Mouse (Mus musculus): Measurements from ENCODE around the gene Tnxb. TPM values are rescaled to one million over a fixed set of nuclear protein-coding genes. Genes with fewer than 3 reads are reported as not detected.
"Not testable (repeated sequence)": the region's sequence is repeated elsewhere in the genome, so short reads cannot be mapped to it uniquely, and the experiment has no call there.

The Tnxb gene
- total RNA-seq, 1 experiment from 2014 or later, result not detected

DNA sequence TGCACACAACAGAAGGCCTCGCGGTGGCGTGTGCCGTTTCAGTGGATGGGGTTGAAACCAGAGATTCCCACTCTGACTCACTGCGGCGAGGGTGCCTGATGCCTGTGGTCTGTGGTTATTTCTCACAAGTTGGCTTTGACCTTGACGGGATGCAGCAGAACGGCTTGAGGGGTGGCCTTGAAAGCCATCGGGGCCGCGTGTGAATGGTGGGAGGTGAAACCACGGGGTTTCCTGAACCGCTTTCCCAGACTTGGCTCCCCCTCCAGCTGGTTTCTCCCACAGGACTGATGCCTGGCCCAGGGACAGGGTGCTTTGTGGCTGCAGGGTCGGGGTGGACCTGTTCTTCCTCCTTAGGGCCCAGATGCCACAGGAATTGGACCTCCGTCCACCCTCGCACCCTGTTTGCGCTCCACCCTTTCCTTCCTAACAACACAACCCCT lies 10.8 kb downstream of the Tnxb start:
- ATAC-seq (replicated peaks; ENCODE audit: low read depth, poor library complexity, severe bottlenecking), result peak; percentile 82

- ATAC-seq (replicated peaks; ENCODE audit: low read depth, poor library complexity, severe bottlenecking), result no peak
Measured at GRCm38 (mm10) chr17:34681881-34682536, 11.7 kb downstream of the Tnxb start.

DNA sequence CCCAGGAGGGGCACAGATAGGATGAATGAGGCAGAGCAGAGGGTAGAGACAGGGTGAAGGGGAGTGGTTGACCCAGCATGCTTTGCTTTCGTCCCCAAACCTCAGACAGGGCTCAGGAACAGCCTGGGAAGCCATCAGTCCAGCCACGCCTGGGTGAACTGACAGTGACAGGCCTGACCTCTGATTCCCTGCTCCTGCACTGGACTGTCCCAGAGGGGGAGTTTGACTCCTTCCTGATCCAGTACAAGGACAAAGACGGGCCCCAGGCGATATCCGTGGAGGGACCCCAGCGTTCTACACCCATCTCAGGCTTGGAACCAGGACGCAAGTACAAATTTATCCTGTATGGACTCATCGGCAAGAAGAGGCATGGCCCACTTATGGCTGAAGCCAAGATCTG lies 12.8 kb downstream of the Tnxb start:
- ATAC-seq (replicated peaks; ENCODE audit: low read depth, poor library complexity, severe bottlenecking), result no peak

GRCm38 (mm10) chr17:34683686-34684220 lies 13.4 kb downstream of the Tnxb start:
- ATAC-seq (replicated peaks; ENCODE audit: low read depth, poor library complexity, severe bottlenecking), result no peak

DNA sequence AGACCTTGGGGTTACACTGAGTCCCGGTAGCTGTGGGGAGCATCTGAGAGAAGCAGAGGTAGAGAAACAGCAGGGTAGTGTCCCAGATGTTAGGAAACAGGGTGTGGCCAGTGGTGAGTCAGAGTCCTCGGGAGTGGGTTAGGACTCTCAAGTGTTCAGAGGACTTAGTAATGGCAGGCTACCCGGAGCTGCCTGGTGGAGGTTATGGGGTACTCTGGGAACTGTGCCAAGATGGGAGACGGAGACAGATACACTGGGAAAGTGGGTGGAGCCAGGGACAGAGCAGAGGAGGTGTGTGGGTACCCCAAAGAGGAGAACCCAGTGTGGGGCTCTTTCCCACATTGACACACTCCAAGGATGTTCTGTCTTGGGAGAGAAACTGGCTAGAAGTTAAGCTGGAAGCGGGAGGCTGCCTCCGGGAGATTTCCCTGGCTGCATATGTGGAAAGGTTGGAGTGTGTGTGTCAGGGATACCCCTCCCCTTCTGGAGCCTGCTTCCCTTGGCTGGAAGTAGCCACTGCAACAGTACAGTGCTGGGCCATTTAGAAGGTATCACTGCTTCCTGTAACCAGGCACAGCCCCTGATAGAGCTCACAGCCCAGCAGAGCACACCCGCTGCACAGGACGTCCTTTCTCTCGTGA lies 14.0 kb downstream of the Tnxb start:
- no peak for ATAC-seq (replicated peaks; ENCODE audit: low read depth, poor library complexity, severe bottlenecking)

DNA sequence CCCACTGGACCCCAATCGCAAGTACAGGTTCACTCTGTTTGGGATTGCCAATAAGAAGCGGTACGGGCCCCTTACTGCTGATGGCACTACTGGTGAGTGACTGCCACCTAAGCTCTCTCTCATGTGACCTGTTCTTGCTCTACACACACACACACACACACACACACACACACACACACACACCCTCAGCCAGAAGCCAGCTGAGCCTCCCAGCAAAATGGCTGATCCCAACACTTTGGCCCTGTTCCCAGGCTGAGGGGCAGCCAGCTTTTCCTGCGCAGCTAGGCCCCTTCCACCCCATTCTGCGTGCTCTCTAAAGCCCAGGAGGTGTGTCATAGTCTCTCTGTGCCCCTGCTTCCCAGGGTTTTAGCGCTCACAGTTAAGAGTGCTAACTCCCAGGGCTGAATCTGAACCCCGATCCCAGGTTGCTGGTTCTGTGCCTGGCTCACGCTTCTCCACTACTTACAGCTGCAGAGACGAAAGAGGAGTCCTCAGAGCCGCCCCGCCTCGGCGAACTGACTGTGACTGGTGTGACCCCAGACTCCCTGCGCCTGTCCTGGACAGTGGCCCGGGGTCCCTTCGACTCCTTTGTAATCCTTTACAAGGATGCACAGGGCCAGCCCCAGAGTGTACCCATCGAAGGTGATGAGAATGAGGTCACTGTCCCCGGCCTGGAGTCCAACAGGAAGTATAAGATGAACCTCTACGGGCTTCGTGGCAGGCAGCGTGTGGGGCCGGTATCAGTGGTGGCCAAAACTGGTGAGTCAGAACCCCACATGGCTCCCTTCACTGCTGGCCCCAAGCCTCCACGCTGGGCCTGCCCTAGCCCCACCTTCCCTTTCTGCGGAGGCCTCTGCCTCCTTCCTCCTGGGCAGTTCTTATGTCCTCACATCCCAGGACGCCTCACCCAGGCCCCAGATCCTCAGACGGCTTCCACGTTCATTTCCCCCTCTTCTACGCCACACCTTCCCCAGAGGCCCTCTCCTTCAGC lies 15.1 kb downstream of the Tnxb start:
- peak; percentile 37 for ATAC-seq (replicated peaks; ENCODE audit: low read depth, poor library complexity, severe bottlenecking)

- ATAC-seq (replicated peaks; ENCODE audit: low read depth, poor library complexity, severe bottlenecking), result no peak
Measured at GRCm38 (mm10) chr17:34688889-34689288, 18.6 kb downstream of the Tnxb start.

GRCm38 (mm10) chr17:34690458-34690857 lies 20.1 kb downstream of the Tnxb start:
- no peak for ATAC-seq (replicated peaks; ENCODE audit: low read depth, poor library complexity, severe bottlenecking)

DNA sequence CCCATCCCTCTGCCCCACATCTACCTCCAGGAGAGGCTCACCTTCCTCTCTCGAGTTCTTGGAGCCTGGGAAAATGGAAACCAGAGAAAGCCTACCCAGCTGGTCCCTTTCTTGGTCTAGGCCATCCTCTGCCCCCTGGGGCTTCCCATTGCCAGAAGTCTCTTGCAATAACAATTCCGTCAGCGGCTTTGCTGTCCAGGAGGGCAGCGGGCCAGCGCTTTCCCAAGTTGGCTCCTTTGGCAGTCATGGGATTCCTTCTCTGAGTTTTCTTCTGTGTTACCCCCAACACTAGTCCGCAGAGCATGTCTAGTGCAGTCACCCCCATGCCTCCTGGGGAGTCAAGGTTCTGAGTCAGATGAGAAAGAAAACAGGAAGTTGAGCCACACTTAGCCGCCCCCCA lies 22.6 kb downstream of the Tnxb start:
- ATAC-seq (replicated peaks; ENCODE audit: low read depth, poor library complexity, severe bottlenecking), result no peak

DNA sequence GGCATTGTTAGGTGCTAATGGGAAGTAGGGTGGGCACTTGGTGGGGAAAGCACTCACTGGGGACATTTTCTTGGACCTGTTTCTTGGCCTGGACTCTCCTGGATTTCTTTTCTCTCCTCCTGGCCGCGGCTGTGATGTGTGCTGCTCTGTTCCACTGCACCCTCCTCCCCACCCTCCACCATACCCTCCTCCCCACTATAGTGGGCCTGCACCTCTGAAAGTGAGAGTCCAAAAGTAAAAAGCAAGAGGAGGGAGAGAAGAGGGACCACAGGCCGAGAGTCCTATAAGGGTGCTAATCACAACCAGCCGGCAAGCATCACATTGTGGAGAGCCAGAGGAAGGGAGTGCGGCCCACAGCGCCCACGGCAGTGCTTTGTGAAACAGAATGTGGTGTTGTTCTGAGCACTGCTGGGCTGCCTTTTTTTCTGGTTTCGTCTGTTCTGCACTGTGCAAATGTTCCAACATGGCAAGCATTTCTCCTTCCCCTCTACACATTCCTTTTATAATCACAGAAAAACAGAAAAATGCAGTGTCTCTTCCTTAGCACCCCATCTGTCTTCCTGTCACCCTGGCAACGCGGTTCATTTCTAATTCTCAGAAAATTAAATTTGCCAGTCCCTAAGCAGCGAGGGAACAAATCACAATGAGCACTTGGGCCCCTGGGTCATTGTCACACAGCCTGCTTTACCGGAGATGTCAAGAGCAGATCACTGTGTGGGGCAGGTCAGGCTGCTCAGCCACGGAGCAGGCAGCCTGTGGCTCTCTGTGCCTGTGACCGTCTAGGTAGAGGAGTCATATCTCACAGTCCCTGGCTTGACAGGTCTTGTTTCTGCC lies 29.5 kb downstream of the Tnxb start:
- no peak for ATAC-seq (replicated peaks; ENCODE audit: low read depth, poor library complexity, severe bottlenecking)

DNA sequence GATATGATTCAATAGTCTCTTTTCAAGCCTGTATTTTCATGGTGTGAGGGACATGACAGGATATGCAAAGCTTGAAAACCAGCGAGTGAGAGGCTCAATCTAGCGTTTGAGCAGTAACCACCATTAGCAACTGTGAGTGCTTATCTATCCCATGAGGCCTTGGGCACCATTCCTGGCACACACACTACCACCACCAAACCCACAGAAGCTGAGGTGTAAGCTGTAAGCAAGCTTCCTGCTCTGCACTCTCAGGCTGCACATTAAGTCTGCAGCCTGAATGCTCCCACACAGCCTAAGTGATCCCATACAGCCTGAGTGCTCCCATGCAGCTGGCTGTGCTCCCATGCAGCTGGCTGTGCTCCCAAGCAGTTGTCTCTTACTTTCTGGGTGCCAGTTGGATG lies 30.3 kb downstream of the Tnxb start:
- ATAC-seq (replicated peaks; ENCODE audit: low read depth, poor library complexity, severe bottlenecking), result peak; percentile 90

GRCm38 (mm10) chr17:34706476-34706875 lies 36.1 kb downstream of the Tnxb start:
- ATAC-seq (replicated peaks; ENCODE audit: low read depth, poor library complexity, severe bottlenecking), result not testable (repeated sequence)

GRCm38 (mm10) chr17:34712951-34713350 lies 42.6 kb downstream of the Tnxb start:
- peak; percentile 82 for ATAC-seq (replicated peaks; ENCODE audit: low read depth, poor library complexity, severe bottlenecking)

GRCm38 (mm10) chr17:34714181-34714907 lies 44.0 kb downstream of the Tnxb start:
- ATAC-seq (replicated peaks; ENCODE audit: low read depth, poor library complexity, severe bottlenecking), result not testable (repeated sequence)

DNA sequence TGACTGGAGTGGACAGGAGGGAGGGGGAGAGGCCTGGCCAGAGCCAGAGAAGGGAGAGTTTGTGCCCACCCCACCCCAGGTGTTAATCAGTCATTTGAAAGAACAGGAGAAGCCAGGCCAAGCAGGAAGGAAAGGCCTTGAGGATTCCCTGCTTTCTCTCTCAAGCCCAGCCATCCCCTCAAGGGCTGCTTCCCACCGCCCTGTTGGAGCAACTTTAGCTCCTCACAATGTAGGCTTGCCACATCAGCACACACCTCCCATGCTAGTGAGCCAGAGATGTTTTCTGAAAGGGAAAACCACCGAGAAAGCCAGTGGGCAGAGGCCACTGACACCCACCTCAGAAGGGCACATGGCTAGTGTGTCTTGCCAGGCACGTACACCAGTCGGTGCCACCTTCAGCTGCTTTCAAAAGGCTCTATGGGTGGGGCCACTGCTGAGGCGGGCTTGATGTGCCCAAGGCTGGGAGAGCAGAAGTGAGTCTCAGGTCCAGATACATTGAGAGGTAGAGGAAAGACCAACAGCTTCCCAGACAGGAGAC lies 44.6 kb downstream of the Tnxb start:
- not testable (repeated sequence) for ATAC-seq (replicated peaks; ENCODE audit: low read depth, poor library complexity, severe bottlenecking)

- ATAC-seq (replicated peaks; ENCODE audit: low read depth, poor library complexity, severe bottlenecking), result not testable (repeated sequence)
Measured at GRCm38 (mm10) chr17:34715451-34715850, 45.1 kb downstream of the Tnxb start.

- ATAC-seq (replicated peaks; ENCODE audit: low read depth, poor library complexity, severe bottlenecking), result no peak
Measured at GRCm38 (mm10) chr17:34716247-34716646, 45.9 kb downstream of the Tnxb start.

DNA sequence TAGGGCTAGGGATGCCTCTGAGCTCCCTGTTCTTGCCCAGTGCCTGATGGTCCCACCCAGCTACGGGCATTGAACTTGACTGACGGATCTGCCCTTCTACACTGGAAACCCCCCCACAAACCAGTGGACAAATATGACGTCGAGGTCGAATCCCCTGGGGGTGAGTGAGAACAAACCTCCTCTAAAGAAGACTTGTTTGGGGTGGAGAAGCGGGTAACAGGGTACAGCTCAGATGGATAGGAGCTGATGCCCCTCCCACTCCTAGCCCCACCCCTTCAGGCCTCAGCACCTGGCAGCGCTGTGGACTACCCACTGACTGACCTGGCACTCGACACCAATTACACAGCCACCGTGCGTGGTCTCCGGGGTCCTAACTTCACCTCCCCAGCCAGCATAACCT lies 47.1 kb downstream of the Tnxb start:
- ATAC-seq (replicated peaks; ENCODE audit: low read depth, poor library complexity, severe bottlenecking), result no peak

DNA sequence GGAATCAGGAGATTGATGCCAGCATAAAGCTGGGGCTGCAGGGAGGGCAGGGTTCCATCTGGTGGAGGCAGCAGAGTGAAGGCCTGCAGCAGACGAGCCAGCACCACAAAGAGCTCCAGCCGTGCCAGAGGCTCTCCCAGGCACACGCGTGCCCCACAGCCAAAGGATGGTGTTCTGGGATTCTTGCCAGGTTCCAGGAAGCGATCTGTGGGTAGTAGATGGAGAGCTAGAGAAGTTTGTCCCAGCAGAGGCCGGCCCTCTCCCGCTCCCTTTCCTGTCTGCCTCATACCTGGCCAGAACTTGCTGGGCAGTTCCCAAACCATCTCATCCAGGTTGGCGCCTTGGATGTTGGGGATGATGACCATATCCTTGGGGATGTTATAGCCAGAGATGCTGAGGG lies 49.6 kb downstream of the Tnxb start:
- not testable (repeated sequence) for ATAC-seq (replicated peaks; ENCODE audit: low read depth, poor library complexity, severe bottlenecking)
